Mouse (Mus musculus): ENCODE results near the gene Eif3k. TPM values are rescaled to one million over a fixed set of nuclear protein-coding genes. Genes with fewer than 3 reads are reported as not detected.

The Eif3k gene
- polyA plus RNA-seq, 1 experiment from 2014 or later = 166 TPM

- peak; percentile 74 for ATAC-seq
- H3K27ac ChIP-seq (ENCODE audit: low read depth) = peak overlapping the region; percentile 73
These were observed 50.5 kb downstream of the Eif3k start for GRCm38 (mm10) chr7:28931032-28931694.

DNA sequence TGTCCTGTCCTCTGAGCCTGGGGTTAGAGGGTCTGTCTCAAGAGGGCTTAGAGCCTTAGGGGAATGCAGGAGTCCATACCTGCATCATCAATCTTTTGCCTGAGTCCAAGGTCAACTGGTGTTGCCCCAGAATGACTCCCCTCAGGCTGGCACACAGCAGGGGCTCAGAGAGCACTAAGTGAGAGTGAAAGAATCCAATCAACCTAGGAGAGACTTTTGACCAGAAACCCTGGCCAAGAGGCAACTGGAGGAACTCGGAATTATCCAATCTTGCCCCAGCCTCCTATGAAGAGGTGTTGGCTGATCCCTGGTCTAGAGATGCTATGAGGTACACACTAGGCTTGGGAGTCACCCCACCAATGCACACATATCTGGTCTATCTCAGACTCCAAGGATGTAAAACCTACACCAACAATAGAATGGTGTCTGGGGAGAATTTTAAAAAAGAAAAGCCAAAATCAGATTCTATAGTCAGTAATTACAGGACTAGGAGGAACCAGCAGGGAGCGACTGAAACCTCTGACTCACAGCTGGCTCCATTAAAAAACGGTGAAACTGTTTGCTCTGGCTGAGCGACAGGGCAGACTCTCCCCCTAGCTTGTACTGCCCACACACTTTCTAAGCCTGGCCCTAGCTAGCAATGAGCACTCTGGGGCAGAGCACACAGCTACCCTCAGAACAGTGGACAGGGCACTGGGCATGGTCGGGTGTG lies 51.2 kb downstream of the Eif3k start:
- ATAC-seq (peak; percentile 50), DNase-seq (no peak)
- H3K36me3 ChIP-seq (replicated peaks; ENCODE audit: insufficient read depth, low read length) = 0 out of 2 replicates have a peak, but pooled peaks cover 3% of the 10 kb centered on the region
- peak overlapping the region; percentile 73 for H3K27ac ChIP-seq (ENCODE audit: low read depth)
- TF ChIP-seq EP300 (IDR thresholded peaks at IDR 0.05; ENCODE audit: low read depth) (no peak), CTCF (IDR thresholded peaks at IDR 0.05; ENCODE audit: low read depth) (peak; percentile 18; the same call in 1 of the 2 replicates)
- WGBS (ENCODE audit: insufficient replicate concordance) = 65% methylated on average over 5 of the region's 5 CpGs
- no peak overlapping the region for H3K4me3 ChIP-seq (ENCODE audit: low read depth, low read length)
- H3K4me1 ChIP-seq (ENCODE audit: insufficient read depth) = peaks cover 55% of the 10 kb centered on the region
- no peaks in the 10 kb centered on the region for H3K27me3 ChIP-seq (ENCODE audit: insufficient read depth, low read length)
- H3K9me3 ChIP-seq (ENCODE audit: low read length) = no peaks in the 10 kb centered on the region
- no peak overlapping the region for H3K4me2 ChIP-seq (ENCODE audit: low read depth, low read length)
- H3K9ac ChIP-seq (replicated peaks) = no peak overlapping the region

More at GRCm38 (mm10) chr7:28931032-28931694, 50.5 kb downstream of the Eif3k start:
- Histone ChIP-seq H3K4me3 (ENCODE audit: low read depth, low read length) (no peak overlapping the region), H3K4me1 (ENCODE audit: insufficient read depth) (peaks cover 56% of the 10 kb centered on the region), H3K36me3 (replicated peaks; ENCODE audit: insufficient read depth, low read length) (0 out of 2 replicates have a peak, but pooled peaks cover 5% of the 10 kb centered on the region), H3K9ac (replicated peaks) (0 out of 2 replicates have a peak overlapping the region, but pooled peaks have one; percentile 11), H3K27me3 (ENCODE audit: insufficient read depth, low read length) (no peaks in the 10 kb centered on the region), H3K9me3 (ENCODE audit: low read length) (no peaks in the 10 kb centered on the region), H3K4me2 (ENCODE audit: low read depth, low read length) (no peak overlapping the region)
- WGBS (ENCODE audit: insufficient replicate concordance) = 82% methylated on average over 7 of the region's 7 CpGs
- TF ChIP-seq EP300 (IDR thresholded peaks at IDR 0.05; ENCODE audit: low read depth) = no peak
- no peak for TF ChIP-seq CTCF (IDR thresholded peaks at IDR 0.05; ENCODE audit: low read depth)
- no peak for DNase-seq

DNA sequence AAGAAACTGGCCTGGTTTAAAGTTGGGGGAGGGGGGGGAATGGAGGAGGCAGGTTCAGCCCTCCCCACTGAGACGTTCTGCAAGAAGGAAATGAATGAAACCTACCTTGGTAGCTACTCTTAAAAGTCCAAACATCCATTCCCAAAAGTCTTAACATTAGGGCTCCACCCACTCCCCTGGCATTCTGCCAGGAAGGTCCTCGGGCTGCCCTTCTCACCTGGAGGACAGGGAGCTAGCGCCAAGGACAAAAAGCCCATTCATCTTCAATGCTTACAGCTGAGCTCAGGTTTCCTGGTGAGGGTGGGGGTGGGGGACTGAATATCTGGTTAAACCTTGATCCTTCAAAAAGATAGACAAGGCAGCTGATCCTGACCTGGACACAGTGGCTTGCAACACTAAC lies 52.3 kb downstream of the Eif3k start:
- WGBS (ENCODE audit: insufficient replicate concordance) = 57% methylated on average over 3 of the region's 3 CpGs
- H3K27ac ChIP-seq (ENCODE audit: low read depth) = no peak overlapping the region
- ATAC-seq (no peak), DNase-seq (no peak)
- no peak overlapping the region; the same call in 1 of the 2 replicates for H3K4me2 ChIP-seq (ENCODE audit: low read depth, low read length)
- TF ChIP-seq EP300 (IDR thresholded peaks at IDR 0.05; ENCODE audit: low read depth) (no peak), CTCF (IDR thresholded peaks at IDR 0.05; ENCODE audit: low read depth) (no peak)
- H3K36me3 ChIP-seq (replicated peaks; ENCODE audit: insufficient read depth, low read length) = 0 out of 2 replicates have a peak, but pooled peaks cover 3% of the 10 kb centered on the region
- no peaks in the 10 kb centered on the region for H3K9me3 ChIP-seq (ENCODE audit: low read length)
- peaks cover 59% of the 10 kb centered on the region for H3K4me1 ChIP-seq (ENCODE audit: insufficient read depth)
- H3K9ac ChIP-seq (replicated peaks) = 0 out of 2 replicates have a peak overlapping the region, but pooled peaks have one; percentile 26
- no peak overlapping the region for H3K4me3 ChIP-seq (ENCODE audit: low read depth, low read length)
- no peaks in the 10 kb centered on the region for H3K27me3 ChIP-seq (ENCODE audit: insufficient read depth, low read length)

GRCm38 (mm10) chr7:28926172-28926571 lies 55.5 kb downstream of the Eif3k start:
- Histone ChIP-seq H3K27ac (ENCODE audit: low read depth) (peak overlapping the region; percentile 90), H3K9me3 (ENCODE audit: low read length) (no peaks in the 10 kb centered on the region), H3K36me3 (replicated peaks; ENCODE audit: insufficient read depth, low read length) (peaks cover 5% of the 10 kb centered on the region; the same call in 1 of the 2 replicates), H3K27me3 (ENCODE audit: insufficient read depth, low read length) (no peaks in the 10 kb centered on the region), H3K4me1 (ENCODE audit: insufficient read depth) (peaks cover 72% of the 10 kb centered on the region), H3K4me3 (ENCODE audit: low read depth, low read length) (no peak overlapping the region), H3K9ac (replicated peaks) (no peak overlapping the region), H3K4me2 (ENCODE audit: low read depth, low read length) (no peak overlapping the region)
- ATAC-seq = no peak
- TF ChIP-seq EP300 (IDR thresholded peaks at IDR 0.05; ENCODE audit: low read depth) (no peak), CTCF (IDR thresholded peaks at IDR 0.05; ENCODE audit: low read depth) (no peak)
- WGBS (ENCODE audit: insufficient replicate concordance) = 50% methylated on average over 2 of the region's 2 CpGs
- DNase-seq = no peak

- H3K9me3 ChIP-seq (ENCODE audit: low read length) = no peaks in the 10 kb centered on the region
- peak overlapping the region; percentile 59 for H3K4me2 ChIP-seq (ENCODE audit: low read depth, low read length)
- ATAC-seq = peak; percentile 79
- no peak overlapping the region for H3K4me3 ChIP-seq (ENCODE audit: low read depth, low read length)
- peaks cover 71% of the 10 kb centered on the region for H3K4me1 ChIP-seq (ENCODE audit: insufficient read depth)
- H3K27me3 ChIP-seq (ENCODE audit: insufficient read depth, low read length) = no peaks in the 10 kb centered on the region
- whole genome bisulfite sequencing (ENCODE audit: insufficient replicate concordance) = 53% methylated on average over 9 of the region's 9 CpGs
- H3K27ac ChIP-seq (ENCODE audit: low read depth) = peak overlapping the region; percentile 90
- H3K9ac ChIP-seq (replicated peaks) = peak overlapping the region; percentile 38
- peak; percentile 79 for TF ChIP-seq EP300 (IDR thresholded peaks at IDR 0.05; ENCODE audit: low read depth)
- TF ChIP-seq CTCF (IDR thresholded peaks at IDR 0.05; ENCODE audit: low read depth) = no peak
- peak; percentile 74 for DNase-seq
- H3K36me3 ChIP-seq (replicated peaks; ENCODE audit: insufficient read depth, low read length) = peaks cover 7% of the 10 kb centered on the region; the same call in 1 of the 2 replicates
These were observed 56.3 kb downstream of the Eif3k start for GRCm38 (mm10) chr7:28925317-28925716.

GRCm38 (mm10) chr7:28924802-28925201 lies 56.9 kb downstream of the Eif3k start:
- no peak overlapping the region for H3K4me3 ChIP-seq (ENCODE audit: low read depth, low read length)
- peak overlapping the region; percentile 59 for H3K4me2 ChIP-seq (ENCODE audit: low read depth, low read length)
- H3K9ac ChIP-seq (replicated peaks) = peak overlapping the region; percentile 38
- ATAC-seq = no peak
- peaks cover 70% of the 10 kb centered on the region for H3K4me1 ChIP-seq (ENCODE audit: insufficient read depth)
- WGBS (ENCODE audit: insufficient replicate concordance) = 56% methylated on average over 3 of the region's 3 CpGs
- peak overlapping the region; percentile 90 for H3K27ac ChIP-seq (ENCODE audit: low read depth)
- H3K36me3 ChIP-seq (replicated peaks; ENCODE audit: insufficient read depth, low read length) = peaks cover 7% of the 10 kb centered on the region; the same call in 1 of the 2 replicates
- H3K27me3 ChIP-seq (ENCODE audit: insufficient read depth, low read length) = no peaks in the 10 kb centered on the region
- no peak for DNase-seq
- no peak for TF ChIP-seq EP300 (IDR thresholded peaks at IDR 0.05; ENCODE audit: low read depth)
- TF ChIP-seq CTCF (IDR thresholded peaks at IDR 0.05; ENCODE audit: low read depth) = no peak
- no peaks in the 10 kb centered on the region for H3K9me3 ChIP-seq (ENCODE audit: low read length)

Data from liver, postnatal 0 days (tissue).